Mouse (Mus musculus): ENCODE data around the gene P2rx7.
"Not testable (repeated sequence)": the region's sequence is repeated elsewhere in the genome, so short reads cannot be mapped to it uniquely, and the experiment has no call there.

P2rx7 gene

GRCm38 (mm10) chr5:122645290-122645689, 1.6 kb downstream of the P2rx7 start:
- DNase-seq (ENCODE audit: extremely low spot score, low read depth, low spot score), result no peak

DNA sequence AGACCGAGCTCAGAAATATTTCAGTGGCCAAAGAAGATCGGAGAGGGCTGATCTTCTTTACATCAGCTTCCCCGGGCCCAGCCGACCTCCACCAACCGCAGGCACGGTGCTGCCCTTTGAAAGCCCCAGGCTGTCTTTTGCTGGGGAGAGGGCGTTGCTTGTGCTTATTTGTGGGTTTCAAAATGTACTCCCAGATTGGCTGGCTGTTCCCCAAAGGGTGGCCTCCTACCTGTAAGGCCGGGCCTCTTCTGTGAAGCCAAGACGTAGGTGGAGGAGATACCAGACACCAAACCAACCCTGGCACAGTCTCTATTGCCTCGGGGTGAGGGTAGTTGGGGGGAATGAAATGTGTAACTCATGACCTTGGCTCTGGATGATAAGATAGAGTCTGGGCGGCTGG, 2.3 kb downstream of the P2rx7 start:
- no peak for DNase-seq (ENCODE audit: extremely low spot score, low read depth, low spot score)

DNA sequence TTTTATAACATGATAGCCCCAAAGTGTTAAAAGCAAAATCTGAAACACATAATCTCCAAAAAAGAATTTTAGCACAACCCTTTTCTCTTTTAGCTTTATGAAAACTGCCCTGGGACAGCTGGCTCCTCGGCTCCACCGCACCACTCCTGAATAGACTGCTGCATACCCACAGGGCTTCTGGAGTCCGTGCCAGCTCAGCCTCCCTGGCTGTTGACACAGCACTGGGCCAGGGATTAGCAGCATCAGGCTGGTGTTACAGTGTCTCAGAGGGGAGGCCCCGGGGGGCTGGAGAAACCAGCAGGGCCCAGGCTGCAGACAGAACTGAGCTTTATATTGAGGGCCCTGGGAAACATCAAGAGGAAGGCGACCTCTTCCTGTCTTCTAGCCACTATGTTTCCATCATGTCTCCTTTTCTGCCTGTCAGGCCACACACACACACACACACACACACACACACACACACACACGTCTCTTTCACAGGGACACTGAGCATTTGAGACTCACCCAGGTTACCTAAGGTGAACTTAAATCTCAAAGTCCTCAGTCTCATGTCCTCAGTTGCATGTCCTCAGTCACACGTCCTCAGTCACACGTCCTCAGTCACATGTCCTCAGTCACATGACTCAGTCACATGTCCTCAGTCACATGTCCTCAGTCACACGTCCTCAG, 3.7 kb downstream of the P2rx7 start:
- no peak for DNase-seq (ENCODE audit: extremely low spot score, low read depth, low spot score)

DNA sequence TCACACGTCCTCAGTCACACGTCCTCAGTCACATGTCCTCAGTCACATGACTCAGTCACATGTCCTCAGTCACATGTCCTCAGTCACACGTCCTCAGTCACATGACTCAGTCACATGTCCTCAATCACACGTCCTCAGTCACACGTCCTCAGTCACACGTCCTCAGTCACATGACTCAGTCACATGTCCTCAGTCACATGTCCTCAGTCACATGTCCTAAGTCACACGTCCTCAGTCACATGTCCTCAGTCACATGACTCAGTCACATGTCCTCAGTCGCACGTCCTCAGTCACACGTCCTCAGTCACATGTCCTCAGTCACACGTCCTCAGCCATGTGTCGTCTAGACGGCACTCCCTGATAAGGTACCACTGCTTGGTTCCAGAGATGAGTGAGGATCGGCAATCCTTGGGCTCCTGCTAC, 4.3 kb downstream of the P2rx7 start:
- not testable (repeated sequence) for DNase-seq (ENCODE audit: extremely low spot score, low read depth, low spot score)

DNA sequence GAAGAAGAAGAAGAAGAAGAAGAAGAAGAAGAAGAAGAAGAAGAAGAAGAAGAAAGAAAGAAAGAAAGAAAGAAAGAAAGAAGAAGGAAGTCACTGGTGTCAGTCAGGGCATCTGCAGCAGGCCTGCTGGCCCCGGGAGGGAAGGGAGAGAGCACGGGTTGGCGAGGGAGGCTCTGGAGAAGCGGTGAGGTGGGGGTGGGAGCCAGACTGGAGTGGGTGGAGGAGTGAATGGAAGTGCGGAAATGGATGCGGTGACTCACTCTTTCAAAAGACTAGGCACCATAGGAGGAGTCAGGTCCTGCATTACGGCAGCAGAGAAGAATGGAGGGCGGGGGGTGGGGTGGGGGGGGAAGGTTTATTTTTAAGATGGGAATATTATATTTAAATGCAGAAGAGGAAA, 5.6 kb downstream of the P2rx7 start:
- DNase-seq (ENCODE audit: extremely low spot score, low read depth, low spot score), result no peak

GRCm38 (mm10) chr5:122650100-122650499, 6.4 kb downstream of the P2rx7 start:
- DNase-seq (ENCODE audit: extremely low spot score, low read depth, low spot score), result no peak

DNA sequence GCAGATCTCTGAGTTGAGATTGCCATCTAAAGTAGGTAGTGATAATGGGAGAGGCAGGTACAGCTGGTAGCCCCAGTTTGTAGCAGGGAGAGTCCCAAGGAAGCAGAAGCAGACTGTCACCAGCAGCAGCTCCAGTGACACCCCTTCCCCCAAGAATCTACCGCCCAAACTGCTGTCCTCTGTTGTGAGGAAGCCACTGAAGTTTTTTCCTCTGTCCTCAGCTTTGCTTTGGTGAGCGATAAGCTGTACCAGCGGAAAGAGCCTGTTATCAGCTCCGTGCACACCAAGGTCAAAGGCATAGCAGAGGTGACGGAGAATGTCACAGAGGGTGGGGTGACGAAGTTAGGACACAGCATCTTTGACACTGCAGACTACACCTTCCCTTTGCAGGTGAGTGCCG, 8.8 kb downstream of the P2rx7 start:
- DNase-seq (ENCODE audit: extremely low spot score, low read depth, low spot score), result no peak

DNA sequence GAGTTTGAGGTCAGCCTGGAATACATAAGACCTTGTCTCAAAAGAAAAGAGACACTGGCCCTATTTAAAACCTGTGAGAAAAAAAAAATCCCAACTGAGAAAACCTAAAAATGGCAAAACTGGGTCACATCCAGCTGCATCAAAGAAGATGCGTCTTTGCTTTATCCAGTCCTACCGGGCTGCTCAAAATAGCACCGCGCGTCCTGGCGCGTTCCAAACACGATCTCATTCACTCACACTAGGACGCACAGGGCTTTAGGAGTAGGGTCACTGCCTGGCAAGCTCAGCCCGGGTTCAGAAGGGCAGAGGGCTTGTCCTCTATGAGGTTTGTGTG, 9.4 kb downstream of the P2rx7 start:
- DNase-seq (ENCODE audit: extremely low spot score, low read depth, low spot score), result no peak

- DNase-seq (ENCODE audit: extremely low spot score, low read depth, low spot score), result no peak
Observed at GRCm38 (mm10) chr5:122653446-122654267, 9.9 kb downstream of the P2rx7 start.

- DNase-seq (ENCODE audit: extremely low spot score, low read depth, low spot score), result no peak
Observed at GRCm38 (mm10) chr5:122654268-122654573, 10.5 kb downstream of the P2rx7 start.

GRCm38 (mm10) chr5:122656808-122657207, 13.1 kb downstream of the P2rx7 start:
- no peak for DNase-seq (ENCODE audit: extremely low spot score, low read depth, low spot score)

DNA sequence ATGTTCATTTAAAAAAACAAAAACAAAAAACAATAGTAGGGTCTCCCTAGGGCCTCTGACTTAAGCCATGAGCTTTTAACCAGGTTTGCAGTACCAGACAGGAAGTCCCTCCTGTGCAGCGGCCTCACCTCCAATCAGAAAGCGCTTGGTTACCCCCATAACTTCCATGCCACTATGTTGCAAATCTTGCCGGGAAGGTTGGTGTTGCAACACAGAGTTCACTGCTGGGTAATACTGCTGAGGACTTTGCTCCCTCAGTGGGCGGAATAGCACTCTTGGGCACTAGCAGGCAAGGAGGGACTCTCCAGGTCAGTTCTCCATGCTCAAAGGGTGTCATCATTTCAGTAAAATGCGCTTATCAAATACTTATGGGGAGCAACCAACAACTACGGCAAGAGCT, 18.8 kb downstream of the P2rx7 start:
- DNase-seq (ENCODE audit: extremely low spot score, low read depth, low spot score), result no peak

GRCm38 (mm10) chr5:122665036-122665435, 21.3 kb downstream of the P2rx7 start:
- DNase-seq (ENCODE audit: extremely low spot score, low read depth, low spot score), result no peak

- DNase-seq (ENCODE audit: extremely low spot score, low read depth, low spot score), result no peak
Observed at GRCm38 (mm10) chr5:122668981-122669897, 25.5 kb downstream of the P2rx7 start.

- DNase-seq (ENCODE audit: extremely low spot score, low read depth, low spot score), result not testable (repeated sequence)
Observed at GRCm38 (mm10) chr5:122671641-122672040, 27.9 kb downstream of the P2rx7 start.

- DNase-seq (ENCODE audit: extremely low spot score, low read depth, low spot score), result no peak
Observed at GRCm38 (mm10) chr5:122672298-122672697, 28.6 kb downstream of the P2rx7 start.

GRCm38 (mm10) chr5:122676002-122676401, 32.3 kb downstream of the P2rx7 start:
- DNase-seq (ENCODE audit: extremely low spot score, low read depth, low spot score), result no peak

DNA sequence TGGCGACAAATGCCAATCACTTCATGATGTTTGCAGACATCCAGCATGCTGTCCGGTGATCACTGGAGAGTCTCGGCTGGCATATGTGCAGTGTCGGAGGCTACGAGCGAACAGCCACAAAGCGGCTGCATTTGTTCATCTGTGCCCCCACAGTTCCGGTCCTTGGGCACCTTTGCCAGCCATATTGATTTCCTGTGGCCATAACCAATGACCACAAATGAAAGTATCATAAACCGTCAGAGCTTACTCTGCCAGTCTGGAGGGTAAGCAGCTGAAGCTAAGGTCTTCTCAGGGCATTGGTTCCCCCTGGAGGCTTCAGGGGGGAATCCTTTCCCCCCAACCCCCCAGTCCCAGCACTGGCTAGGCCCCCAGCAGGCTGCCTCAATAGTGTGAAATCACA, 34.3 kb downstream of the P2rx7 start:
- no peak for DNase-seq (ENCODE audit: extremely low spot score, low read depth, low spot score)

DNA sequence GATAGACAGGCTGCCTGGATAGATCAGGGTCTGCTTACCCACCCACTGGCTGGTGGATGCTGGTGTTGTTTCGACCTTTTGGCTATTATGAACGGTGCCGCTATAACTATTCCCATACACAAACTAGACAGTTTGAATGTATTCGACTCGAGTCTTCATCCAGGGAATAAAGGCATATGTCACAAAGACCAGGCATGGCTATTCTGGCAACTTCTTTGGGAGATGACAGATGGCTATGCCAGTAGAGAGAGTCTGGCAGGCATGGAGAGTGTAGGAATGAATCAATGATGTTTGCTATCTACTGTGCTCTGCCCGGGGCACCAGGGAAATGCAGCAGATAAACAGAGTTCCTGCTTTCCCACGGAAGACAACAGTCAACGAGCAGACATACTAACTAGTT, 36.2 kb downstream of the P2rx7 start:
- DNase-seq (ENCODE audit: extremely low spot score, low read depth, low spot score), result no peak

- no peak for DNase-seq (ENCODE audit: extremely low spot score, low read depth, low spot score)
Observed at GRCm38 (mm10) chr5:122681276-122681675, 37.6 kb downstream of the P2rx7 start.

DNA sequence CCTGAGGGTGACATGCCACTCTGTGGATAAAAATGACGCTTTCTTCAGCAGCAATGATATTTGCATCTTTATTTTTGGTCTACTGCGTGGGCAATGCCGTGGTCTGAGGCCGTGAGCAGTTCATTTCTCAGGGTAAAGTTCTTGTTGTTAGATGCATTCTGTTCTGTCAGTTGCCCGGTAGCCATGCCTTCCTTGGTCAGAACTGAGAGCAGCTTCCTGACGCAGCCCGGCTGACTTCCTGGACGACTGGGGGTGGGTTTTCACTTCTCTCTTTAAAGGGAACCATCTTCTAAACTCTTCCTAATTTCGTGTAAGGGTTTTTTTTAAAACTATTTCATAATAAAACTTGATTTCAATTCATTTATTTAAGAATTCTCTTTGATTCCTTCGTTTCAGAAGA, 40.2 kb downstream of the P2rx7 start:
- no peak for DNase-seq (ENCODE audit: extremely low spot score, low read depth, low spot score)

DNA sequence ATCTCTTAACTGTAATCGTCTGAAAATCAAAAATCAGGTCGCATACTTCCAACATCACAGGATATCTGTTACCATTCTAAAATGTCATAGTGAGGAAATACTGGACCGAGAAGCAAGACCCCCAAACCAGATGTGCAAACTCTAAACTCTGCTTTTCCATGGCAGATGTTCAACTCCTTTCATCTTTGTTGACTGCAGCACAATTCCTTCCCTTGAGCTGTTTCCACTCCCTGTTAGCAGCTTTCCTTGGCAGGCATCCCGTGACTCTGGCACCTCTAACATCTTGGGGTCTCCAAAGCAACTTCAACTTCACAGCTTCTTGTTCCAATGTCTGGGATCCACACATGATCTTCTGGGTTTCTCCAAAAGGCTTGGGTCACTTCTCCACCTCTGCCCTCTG, 43.7 kb downstream of the P2rx7 start:
- no peak for DNase-seq (ENCODE audit: extremely low spot score, low read depth, low spot score)
